Mouse (Mus musculus) ES-Bruce4 (cell line): ENCODE measurements at regions not wholly inside any gene's neighbourhood (a gene's known extent, or its start where the extent isn't known, plus 50 kb on each side); places are given as distances from the start of the nearest gene placed in this dataset.

Source experiments
- CTCF ChIP-seq: IDR thresholded peaks from one replicate; pipeline ENCODE4 v1.8.1; 2011; ENCODE audit warnings: low read depth, low read length
- EP300 ChIP-seq: IDR thresholded peaks from 2 replicates; pipeline ENCODE4 v1.6.1; 2011; ENCODE audit warnings: low read depth, low read length; ENCODE audit not compliant: insufficient read depth
- POLR2A ChIP-seq: IDR thresholded peaks from one replicate; pipeline ENCODE4 v1.8.1; 2011; ENCODE audit warnings: low read length; ENCODE audit not compliant: insufficient read depth

DNA sequence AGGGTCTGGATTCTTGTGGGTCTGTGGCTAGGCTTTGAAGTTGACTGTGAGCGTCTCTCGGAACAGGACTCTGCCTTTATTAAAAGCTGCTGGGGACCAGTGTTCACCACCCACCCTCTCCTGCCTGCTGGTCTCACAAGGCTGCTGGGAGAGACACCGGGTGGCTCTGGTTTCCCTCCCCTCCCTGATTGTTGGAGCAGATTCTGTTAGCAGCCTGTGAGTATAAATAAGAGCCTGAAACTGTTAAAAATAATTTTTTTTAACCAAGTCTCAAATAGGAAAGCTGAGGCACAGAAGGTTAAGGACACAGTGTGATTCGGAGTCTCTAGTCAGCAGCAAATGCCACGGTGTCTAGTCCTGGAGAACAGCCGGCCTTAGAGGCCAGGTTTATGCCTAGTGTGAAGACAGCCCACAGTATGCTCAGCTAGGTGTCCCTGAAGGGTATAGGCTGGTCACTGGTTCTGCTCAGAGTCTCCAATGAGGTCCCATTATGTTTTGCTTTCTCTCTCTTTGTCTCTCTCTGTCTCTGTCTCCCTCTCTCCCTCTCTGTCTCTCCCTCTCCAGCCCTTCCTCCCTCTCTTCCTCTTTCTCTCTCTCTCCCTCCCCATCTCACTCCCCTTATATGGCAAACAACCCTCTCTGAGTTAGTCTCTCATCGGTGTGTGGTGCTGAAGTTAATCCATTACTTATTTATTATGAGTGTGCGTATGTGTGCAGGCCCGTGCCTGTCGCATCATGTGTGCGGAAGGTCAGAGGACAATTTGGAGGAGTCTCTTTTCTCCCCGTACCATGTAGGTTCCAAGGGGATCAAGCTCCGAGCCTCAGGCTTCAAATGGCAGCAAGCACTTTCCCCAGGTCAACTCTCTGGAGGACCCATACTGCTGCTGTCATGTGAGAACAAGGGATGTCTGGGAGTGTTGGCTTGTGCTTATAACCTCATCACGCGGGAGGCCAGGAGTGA is 59.1 kb upstream of the Wnt7b start:
- TF ChIP-seq POLR2A (no peak), CTCF (no peak), EP300 (no peak)
